Mouse (Mus musculus) MEL (cell line): ENCODE measurements around the gene Med6. TPM values are rescaled to one million over a fixed set of nuclear protein-coding genes. Genes with fewer than 3 reads are reported as not detected.
"Not testable (repeated sequence)": the region's sequence is repeated elsewhere in the genome, so short reads cannot be mapped to it uniquely, and the experiment has no call there.

ENCODE experiments used
- DNase-seq: peaks from one replicate; pipeline ENCODE4 v3.0.0; 2011; ENCODE audit warnings: low read depth, low spot score
- H3K27ac ChIP-seq: 2 replicates; pipeline ENCODE4 v1.5.1; 2012; ENCODE audit warnings: low read depth, mild to moderate bottlenecking, control low read depth, low read length, moderate library complexity; ENCODE audit not compliant: control insufficient read depth
- H3K27me3 ChIP-seq, 2 experiments: fragments of 150-350 bp in 1 of 2; sonication (generic) in 1 of 2; 2 replicates each; pipeline ENCODE4 v1.6.1; 2012; ENCODE audit warnings: low read length in 2 of 2, mild to moderate bottlenecking in 2 of 2, improper control_type of control experiment in 1 of 2, moderate library complexity in 1 of 2; ENCODE audit not compliant: insufficient read depth in 2 of 2, control insufficient read depth in 1 of 2
- H3K36me3 ChIP-seq, 2 experiments: 2 replicates each; pipeline ENCODE4 v1.6.1; 2012 to 2014; ENCODE audit warnings: low read length in 2 of 2, improper control_type of control experiment in 1 of 2, inconsistent platforms in 1 of 2, mild to moderate bottlenecking in 1 of 2; ENCODE audit not compliant: insufficient read depth in 2 of 2, control insufficient read depth in 1 of 2
- H3K4me1 ChIP-seq, 2 experiments: fragments of 150-350 bp in 1 of 2; sonication (generic) in 1 of 2; 2 replicates each; pipeline ENCODE4 v1.6.1; 2012; ENCODE audit warnings: low read length in 2 of 2, improper control_type of control experiment in 1 of 2, mild to moderate bottlenecking in 1 of 2; ENCODE audit not compliant: insufficient read depth in 2 of 2, control insufficient read depth in 1 of 2
- H3K4me3 ChIP-seq, 2 experiments: fragments of 150-350 bp in 1 of 2; sonication (generic) in 1 of 2; 2 replicates each; pipeline ENCODE4 v1.5.1; 2012; ENCODE audit warnings: low read depth in 2 of 2, low read length in 2 of 2, mild to moderate bottlenecking in 2 of 2, moderate library complexity in 2 of 2, control low read depth in 1 of 2, improper control_type of control experiment in 1 of 2; ENCODE audit not compliant: control insufficient read depth in 1 of 2, insufficient read depth in 1 of 2
- H3K79me2 ChIP-seq: 2 replicates; pipeline ENCODE4 v1.6.1; 2012; ENCODE audit warnings: mild to moderate bottlenecking, low read length, moderate library complexity; ENCODE audit not compliant: control insufficient read depth, poor library complexity, insufficient read depth
- H3K9ac ChIP-seq: 2 replicates; pipeline ENCODE4 v1.6.1; 2012; ENCODE audit warnings: low read depth, mild to moderate bottlenecking, control low read depth, low read length, moderate library complexity; ENCODE audit not compliant: control insufficient read depth, poor library complexity, severe bottlenecking
- H3K9me3 ChIP-seq: fragments of 150-350 bp; sonication (generic); replicated peaks from 2 replicates; pipeline ENCODE4 v1.6.1; 2012; ENCODE audit warnings: mild to moderate bottlenecking, low read length, improper control_type of control experiment, moderate library complexity; ENCODE audit not compliant: insufficient read depth
- CTCF ChIP-seq, 3 experiments: IDR thresholded peaks in 2 of 3; conservative IDR thresholded peaks in 1 of 3; 2 replicates each; pipeline ENCODE4 v1.5.1; 2011 to 2012; ENCODE audit warnings: low read length in 3 of 3, low read depth in 2 of 3, mild to moderate bottlenecking in 2 of 3, improper control_type of control experiment in 1 of 3, inconsistent platforms in 1 of 3, mixed read lengths in 1 of 3, moderate library complexity in 1 of 3; ENCODE audit not compliant: control insufficient read depth in 1 of 3, insufficient read depth in 1 of 3, poor library complexity in 1 of 3, severe bottlenecking in 1 of 3
- EP300 ChIP-seq, 2 experiments: IDR thresholded peaks; 2 replicates each; pipeline ENCODE4 v1.6.1; 2011; ENCODE audit warnings: improper control_type of control experiment in 2 of 2, low read length in 2 of 2, low read depth in 1 of 2, mild to moderate bottlenecking in 1 of 2
- GABPA ChIP-seq: IDR thresholded peaks from 2 replicates; pipeline ENCODE4 v1.6.1; 2012; ENCODE audit warnings: low read depth, mild to moderate bottlenecking, inconsistent platforms, low read length, improper control_type of control experiment, moderate library complexity
- MAX ChIP-seq: IDR thresholded peaks from 2 replicates; pipeline ENCODE4 v1.6.1; 2011; ENCODE audit warnings: low read length, improper control_type of control experiment
- NELFE ChIP-seq: IDR thresholded peaks from 2 replicates; pipeline ENCODE4 v1.6.1; 2011; ENCODE audit warnings: low read depth, low read length, improper control_type of control experiment
- SMC3 ChIP-seq: IDR thresholded peaks from 2 replicates; pipeline ENCODE4 v1.6.1; 2011; ENCODE audit warnings: low read depth, low read length, improper control_type of control experiment
- TBP ChIP-seq: IDR thresholded peaks from 2 replicates; pipeline ENCODE4 v1.8.0; 2011; ENCODE audit warnings: low read depth, low read length, improper control_type of control experiment
- UBTF ChIP-seq: IDR thresholded peaks from 2 replicates; pipeline ENCODE4 v1.6.1; 2012; ENCODE audit warnings: low read depth, mild to moderate bottlenecking, inconsistent platforms, low read length, improper control_type of control experiment, moderate library complexity, borderline replicate concordance; ENCODE audit not compliant: insufficient read depth
- USF2 ChIP-seq, 2 experiments: IDR thresholded peaks; 2 replicates each; pipeline ENCODE4 v1.6.1; 2011 to 2012; ENCODE audit warnings: improper control_type of control experiment in 2 of 2, low read length in 2 of 2, borderline replicate concordance in 1 of 2, inconsistent platforms in 1 of 2, low read depth in 1 of 2, mild to moderate bottlenecking in 1 of 2; ENCODE audit not compliant: insufficient read depth in 1 of 2
- ZMIZ1 ChIP-seq: IDR thresholded peaks from 2 replicates; pipeline ENCODE4 v1.6.1; 2012; ENCODE audit warnings: low read depth, mild to moderate bottlenecking, inconsistent platforms, low read length, improper control_type of control experiment, moderate library complexity
- ZNF384 ChIP-seq: IDR thresholded peaks from 2 replicates; pipeline ENCODE4 v1.6.1; 2012; ENCODE audit warnings: low read depth, mild to moderate bottlenecking, inconsistent platforms, low read length, improper control_type of control experiment
- polyA plus RNA-seq, 2 experiments: library from polyadenylated mRNA; stranded (reverse) in 1 of 2; unstranded in 1 of 2; fragments of >175 nt in 1 of 2; fragments of >200 nt in 1 of 2; gene quantifications; 2 replicates each; pipeline versions ENCODE4 v1.2.1 to v1.2.4; 2012; ENCODE audit warnings: low replicate concordance in 2 of 2, low read depth in 1 of 2; ENCODE audit not compliant: insufficient read length in 2 of 2, insufficient read depth in 1 of 2, missing spikeins in 1 of 2
- total RNA-seq: library from RNA; depleted of rRNA; stranded (reverse); fragments of 300-350 nt; gene quantifications from 2 replicates; pipeline ENCODE4 v1.2.3, GENCODE M21; 2012; rRNA removed

The Med6 gene
- total and polyA plus RNA-seq, 3 experiments, result 44.4 to 49.2 TPM; not detected in 1

DNA sequence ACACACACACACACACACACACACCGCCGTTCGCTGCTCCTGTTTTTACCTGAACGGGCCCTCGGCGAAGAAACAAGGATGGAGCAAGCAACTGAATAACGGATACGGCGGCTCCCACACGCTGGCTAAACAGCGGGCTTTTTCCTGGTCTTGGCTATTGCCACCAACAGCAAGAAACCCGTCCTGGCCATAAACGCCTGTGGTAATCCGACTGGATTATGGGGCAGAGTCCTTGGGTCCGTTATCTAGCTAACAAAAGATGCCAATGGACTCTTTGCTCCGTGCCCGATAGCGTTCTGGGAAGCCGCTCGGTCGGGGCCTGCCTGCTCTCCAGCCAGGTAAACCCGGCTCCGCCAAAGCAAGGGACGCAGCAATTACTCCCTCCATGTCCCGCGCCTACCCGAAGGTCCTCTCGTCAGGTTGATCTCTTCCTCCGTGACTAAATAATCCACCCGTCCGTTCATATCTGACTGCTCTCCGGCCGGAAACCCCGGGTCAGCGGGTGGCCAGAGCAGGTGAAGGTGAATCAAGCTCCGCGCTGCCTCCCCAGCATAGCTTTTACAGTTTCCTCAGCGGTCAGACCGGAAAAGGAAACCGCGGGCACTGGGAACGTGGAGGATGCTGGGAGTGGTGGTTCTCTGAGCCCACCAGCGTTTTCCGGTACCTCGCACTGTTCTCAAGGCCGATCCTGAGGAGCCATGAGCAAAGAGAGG, 62.3 kb downstream of the Med6 start, which contains the start of the genes Gm20498 and Synj2bp (continued):
- TF ChIP-seq ZMIZ1, result 0 out of 2 replicates have a peak, but pooled peaks have one; percentile 59
- no peak for TF ChIP-seq USF2 (IDR thresholded peaks at IDR 0.05; ENCODE audit: borderline replicate concordance in 1 of 2, insufficient read depth in 1 of 2, low read depth in 1 of 2, low read length in 2 of 2)
- TF ChIP-seq GABPA, result no peak
- no peak for TF ChIP-seq SMC3
- TF ChIP-seq UBTF, result no peak
- TF ChIP-seq NELFE, result peak; percentile 85
- no peak for TF ChIP-seq CTCF (IDR thresholded peaks at IDR 0.05 in 2 of 3, conservative IDR thresholded peaks at IDR 0.05 in 1 of 3; ENCODE audit: control insufficient read depth in 1 of 3, insufficient read depth in 1 of 3, low read depth in 2 of 3, low read length in 3 of 3, poor library complexity in 1 of 3, severe bottlenecking in 1 of 3)
- no peak for TF ChIP-seq EP300 (IDR thresholded peaks at IDR 0.05; ENCODE audit: low read depth in 1 of 2, low read length in 2 of 2)
- peak; percentile 53; the same call in 1 of the 2 replicates for TF ChIP-seq MAX
- TF ChIP-seq ZNF384, result no peak

DNA sequence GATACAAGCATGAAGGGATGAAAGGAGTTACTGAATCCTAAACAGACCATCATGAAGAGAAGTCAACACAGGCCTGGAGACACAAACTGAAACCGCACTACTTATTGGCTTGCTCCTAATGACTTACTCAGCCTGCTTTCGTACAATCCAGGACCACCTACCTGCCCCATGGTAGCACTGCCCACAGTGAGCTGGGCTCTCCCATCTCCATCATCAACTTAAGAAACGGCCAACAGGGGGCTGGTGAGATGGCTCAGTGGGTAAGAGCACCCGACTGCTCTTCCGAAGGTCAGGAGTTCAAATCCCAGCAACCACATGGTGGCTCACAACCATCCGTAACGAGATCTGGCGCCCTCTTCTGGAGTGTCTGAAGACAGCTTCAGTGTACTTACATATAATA, 64.2 kb downstream of the Med6 start:
- peak; percentile 32 for DNase-seq
- H3K36me3 ChIP-seq, H3K27me3 ChIP-seq, H3K4me1 ChIP-seq, H3K9me3 ChIP-seq, H3K9ac ChIP-seq, H3K27ac ChIP-seq, H3K4me3 ChIP-seq: not testable (repeated sequence)
- peaks cover 29% of the 10 kb centered on the region for H3K79me2 ChIP-seq
- peak; percentile 93 for TF ChIP-seq TBP

Other genes with a start within 250 kb of the Med6 start
- 0.19 and 0.33 TPM in 2 replicates for gene Gm4787, start 215.5 kb downstream of the Med6 start, total RNA-seq
- gene Gm4787, start 215.5 kb downstream of the Med6 start, polyA plus RNA-seq, result under 1 TPM in 1 of 2 experiments, not detected in 1; 0.08 TPM
- 0.42 and 0.46 TPM in 2 replicates for gene Adam4, start 173.1 kb downstream of the Med6 start, total RNA-seq
- gene Adam4, start 173.1 kb downstream of the Med6 start, polyA plus RNA-seq, result under 1 TPM in 1 of 2 experiments, not detected in 1; 0.15 TPM
- 94.6 and 99.1 TPM in 2 replicates for gene Cox16, start 109.9 kb downstream of the Med6 start, total RNA-seq
- 10 to 100 TPM in 1 of 2 experiments, not detected in 1; 49.6 TPM for gene Cox16, start 109.9 kb downstream of the Med6 start, polyA plus RNA-seq
- gene Gm20498, start 62.1 kb downstream of the Med6 start, total RNA-seq, result 40.0 and 46.2 TPM in 2 replicates
- 10 to 100 TPM in 1 of 2 experiments, not detected in 1; 41.5 TPM for gene Gm20498, start 62.1 kb downstream of the Med6 start, polyA plus RNA-seq
- 12.3 and 14.7 TPM in 2 replicates for gene Synj2bp, start 62.1 kb downstream of the Med6 start, total RNA-seq
- gene Synj2bp, start 62.1 kb downstream of the Med6 start, polyA plus RNA-seq, result 10 to 100 TPM in 1 of 2 experiments, not detected in 1; 19.3 TPM
- gene Adam21, start 26.5 kb downstream of the Med6 start, total RNA-seq, result 0.08 and 0.10 TPM in 2 replicates
- under 1 TPM in 1 of 2 experiments, not detected in 1; 0.06 TPM for gene Adam21, start 26.5 kb downstream of the Med6 start, polyA plus RNA-seq
- gene Ttc9, start 36.2 kb upstream of the Med6 start, total RNA-seq, result not detected in 2 replicates
- gene Ttc9, start 36.2 kb upstream of the Med6 start, polyA plus RNA-seq, result not detected
- gene Map3k9, start 186.2 kb upstream of the Med6 start, total RNA-seq, result not detected in 2 replicates
- not detected for gene Map3k9, start 186.2 kb upstream of the Med6 start, polyA plus RNA-seq